Mouse (Mus musculus): ENCODE results near the gene Car9. TPM values are rescaled to one million over a fixed set of nuclear protein-coding genes. Genes with fewer than 3 reads are reported as not detected.
"Not testable (repeated sequence)": the region's sequence is repeated elsewhere in the genome, so short reads cannot be mapped to it uniquely, and the experiment has no call there.

Gene Car9
- polyA plus RNA-seq, 1 experiment: 36.6 TPM

GRCm38 (mm10) chr4:43482591-43482990 lies 24.2 kb upstream of the Car9 start:
- Histone ChIP-seq H3K27me3 (ENCODE audit: control insufficient read depth, insufficient read depth, low read length) (no peaks in the 10 kb centered on the region), H3K36me3 (ENCODE audit: control insufficient read depth, insufficient read depth, low read length) (no peaks in the 10 kb centered on the region), H3K4me1 (ENCODE audit: control insufficient read depth, insufficient read depth, insufficient read length, low read length) (peaks cover 18% of the 10 kb centered on the region), H3K4me3 (ENCODE audit: low read depth, low read length) (peak overlapping the region; percentile 50), H3K27ac (ENCODE audit: insufficient read depth, low read depth, low read length) (no peak overlapping the region)
- WGBS: 74% methylated on average over 10 of the region's 10 CpGs
- TF ChIP-seq CTCF (IDR thresholded peaks at IDR 0.05; ENCODE audit: extremely low read depth, insufficient read length, insufficient replicate concordance, low read depth, low read length) (no peak), POLR2A (IDR thresholded peaks at IDR 0.05; ENCODE audit: low read depth, low read length) (no peak)

DNA sequence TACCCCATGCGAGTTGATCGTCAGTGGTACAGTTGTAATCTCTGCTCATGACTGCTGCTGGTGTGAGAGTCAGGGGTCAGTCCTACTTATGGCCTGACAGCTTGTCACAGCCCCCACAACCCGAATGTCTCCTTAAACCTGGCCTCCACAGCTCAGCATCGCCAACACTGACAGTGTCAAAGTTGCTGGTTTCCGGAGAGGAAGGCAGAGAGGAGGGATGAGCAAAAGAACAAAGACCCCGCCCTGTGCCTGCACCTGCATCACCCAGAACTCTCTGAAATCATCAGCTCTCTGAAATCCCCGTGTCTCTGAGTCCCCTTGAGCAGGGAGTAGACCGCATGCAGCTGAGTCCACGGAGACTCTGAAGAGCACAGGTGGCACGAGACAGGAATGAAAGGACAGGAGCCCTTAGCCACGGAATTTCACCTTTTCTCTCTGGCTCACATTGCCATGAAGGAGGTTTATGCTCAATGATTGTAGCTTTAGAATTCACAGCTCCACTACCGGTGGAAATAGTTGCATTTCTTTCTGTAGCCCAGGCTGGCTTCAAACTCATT lies 23.2 kb upstream of the Car9 start, which contains the start of gene Sit1:
TSS of gene Sit1 (minus strand) at position 200 of the 557 bp plus-strand sequence.
- Histone ChIP-seq H3K27ac (ENCODE audit: insufficient read depth, low read depth, low read length) (no peak within 1 kb of the TSS), H3K36me3 (ENCODE audit: control insufficient read depth, insufficient read depth, low read length) (no peaks in the 10 kb centered on the region), H3K27me3 (ENCODE audit: control insufficient read depth, insufficient read depth, low read length) (no peaks in the 10 kb centered on the region), H3K4me3 (ENCODE audit: low read depth, low read length) (peak within 1 kb of the TSS; percentile 50), H3K4me1 (ENCODE audit: control insufficient read depth, insufficient read depth, insufficient read length, low read length) (peaks cover 13% of the 10 kb centered on the region)
- WGBS: 67% methylated on average over 12 of the region's 12 CpGs
- TF ChIP-seq POLR2A (IDR thresholded peaks at IDR 0.05; ENCODE audit: low read depth, low read length) (no peak), CTCF (IDR thresholded peaks at IDR 0.05; ENCODE audit: extremely low read depth, insufficient read length, insufficient replicate concordance, low read depth, low read length) (no peak)

DNA sequence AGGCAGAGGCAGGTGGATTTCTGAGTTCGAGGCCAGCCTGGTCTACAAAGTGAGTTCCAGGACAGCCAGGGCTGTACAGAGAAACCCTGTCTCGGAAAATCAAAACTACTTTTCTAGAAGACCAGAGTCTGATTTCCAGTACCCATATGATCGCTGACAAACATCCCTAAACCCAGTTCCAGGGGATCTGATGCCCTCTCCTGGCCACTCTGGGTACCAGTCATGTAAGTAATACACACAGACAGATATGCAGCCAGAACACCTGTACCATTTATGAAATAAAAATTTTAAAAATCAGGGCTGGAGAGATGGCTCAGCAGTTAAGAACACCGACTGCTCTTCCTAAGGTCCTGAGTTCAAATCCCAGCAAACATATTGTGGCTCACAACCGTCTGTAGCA lies 21.1 kb upstream of the Car9 start:
- H3K27ac ChIP-seq (ENCODE audit: insufficient read depth, low read depth, low read length); H3K36me3 ChIP-seq (ENCODE audit: control insufficient read depth, insufficient read depth, low read length); H3K27me3 ChIP-seq (ENCODE audit: control insufficient read depth, insufficient read depth, low read length); H3K4me3 ChIP-seq (ENCODE audit: low read depth, low read length): not testable (repeated sequence)
- 97% methylated on average over 5 of the region's 5 CpGs for WGBS
- peaks cover 15% of the 10 kb centered on the region for H3K4me1 ChIP-seq (ENCODE audit: control insufficient read depth, insufficient read depth, insufficient read length, low read length)

DNA sequence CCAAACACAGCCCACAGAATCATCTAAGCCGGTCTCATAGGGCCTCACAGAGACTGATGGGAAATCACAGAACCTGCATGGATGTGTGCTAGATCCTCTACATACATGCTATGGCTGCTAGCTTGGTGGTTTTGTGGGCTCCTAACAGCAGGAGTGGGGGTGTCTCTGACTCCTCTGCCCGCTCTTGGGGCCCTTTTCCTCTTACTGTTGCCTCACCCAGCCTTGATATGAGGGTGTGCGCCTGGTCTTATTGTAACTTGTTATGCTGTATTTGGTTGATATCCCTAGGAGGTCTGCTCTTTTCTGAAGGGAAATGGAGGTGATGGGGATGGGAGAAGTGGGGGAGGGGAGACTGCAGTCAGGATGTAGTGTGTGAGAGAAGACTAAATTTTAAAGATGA lies 17.2 kb upstream of the Car9 start:
- H3K27me3 ChIP-seq (ENCODE audit: control insufficient read depth, insufficient read depth, low read length): no peaks in the 10 kb centered on the region
- no peak overlapping the region for H3K4me3 ChIP-seq (ENCODE audit: low read depth, low read length)
- H3K27ac ChIP-seq (ENCODE audit: insufficient read depth, low read depth, low read length): no peak overlapping the region
- 94% methylated on average over 3 of the region's 3 CpGs for WGBS
- peaks cover 3% of the 10 kb centered on the region; the same call in 1 of the 2 replicates for H3K4me1 ChIP-seq (ENCODE audit: control insufficient read depth, insufficient read depth, insufficient read length, low read length)
- H3K36me3 ChIP-seq (ENCODE audit: control insufficient read depth, insufficient read depth, low read length): no peaks in the 10 kb centered on the region
- no peak for TF ChIP-seq CTCF (IDR thresholded peaks at IDR 0.05; ENCODE audit: extremely low read depth, insufficient read length, insufficient replicate concordance, low read depth, low read length)
- no peak for TF ChIP-seq POLR2A (IDR thresholded peaks at IDR 0.05; ENCODE audit: low read depth, low read length)

GRCm38 (mm10) chr4:43490801-43491200 lies 16.0 kb upstream of the Car9 start:
- TF ChIP-seq CTCF (IDR thresholded peaks at IDR 0.05; ENCODE audit: extremely low read depth, insufficient read length, insufficient replicate concordance, low read depth, low read length) (no peak), POLR2A (IDR thresholded peaks at IDR 0.05; ENCODE audit: low read depth, low read length) (no peak)
- Histone ChIP-seq H3K4me1 (ENCODE audit: control insufficient read depth, insufficient read depth, insufficient read length, low read length) (peaks cover 3% of the 10 kb centered on the region; the same call in 1 of the 2 replicates), H3K27me3 (ENCODE audit: control insufficient read depth, insufficient read depth, low read length) (no peaks in the 10 kb centered on the region), H3K27ac (ENCODE audit: insufficient read depth, low read depth, low read length) (peak overlapping the region; percentile 90), H3K4me3 (ENCODE audit: low read depth, low read length) (no peak overlapping the region), H3K36me3 (ENCODE audit: control insufficient read depth, insufficient read depth, low read length) (peaks cover 2% of the 10 kb centered on the region; the same call in 1 of the 2 replicates)
- WGBS: 23% methylated on average over 5 of the region's 5 CpGs

GRCm38 (mm10) chr4:43492101-43492820 lies 14.5 kb upstream of the Car9 start:
- WGBS: 17% methylated on average over 12 of the region's 12 CpGs
- TF ChIP-seq CTCF (IDR thresholded peaks at IDR 0.05; ENCODE audit: extremely low read depth, insufficient read length, insufficient replicate concordance, low read depth, low read length): 0 out of 2 replicates have a peak, but pooled peaks have one; percentile 18
- TF ChIP-seq POLR2A (IDR thresholded peaks at IDR 0.05; ENCODE audit: low read depth, low read length): no peak
- peak overlapping the region; percentile 44 for H3K4me3 ChIP-seq (ENCODE audit: low read depth, low read length)
- H3K27me3 ChIP-seq (ENCODE audit: control insufficient read depth, insufficient read depth, low read length): no peaks in the 10 kb centered on the region
- peaks cover 6% of the 10 kb centered on the region for H3K4me1 ChIP-seq (ENCODE audit: control insufficient read depth, insufficient read depth, insufficient read length, low read length)
- H3K27ac ChIP-seq (ENCODE audit: insufficient read depth, low read depth, low read length): peak overlapping the region; percentile 28; the same call in 1 of the 2 replicates
- peaks cover 8% of the 10 kb centered on the region; the same call in 1 of the 2 replicates for H3K36me3 ChIP-seq (ENCODE audit: control insufficient read depth, insufficient read depth, low read length)

DNA sequence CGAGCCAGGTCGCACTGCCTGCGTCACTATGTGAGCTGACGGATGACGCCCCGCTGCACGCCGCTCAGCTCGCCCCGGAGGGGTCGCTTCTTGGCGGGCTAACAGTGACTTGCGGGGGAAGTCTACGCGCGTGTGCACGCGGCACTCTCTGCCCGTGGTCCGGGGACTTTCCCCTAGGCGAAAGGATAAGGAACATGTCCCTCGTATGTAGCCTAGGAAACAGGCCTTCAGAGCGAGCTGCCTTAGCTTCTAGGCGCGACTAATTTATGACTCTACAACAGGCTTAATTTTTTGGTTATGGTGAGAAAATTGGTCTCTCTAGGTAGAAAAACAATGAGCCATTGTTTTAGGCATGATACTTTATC lies 14.0 kb upstream of the Car9 start, which contains the start of gene Ccdc107:
TSS of gene Ccdc107 (plus strand) at position 80 of the 365 bp plus-strand sequence.
- Histone ChIP-seq H3K27ac (ENCODE audit: insufficient read depth, low read depth, low read length) (peak within 1 kb of the TSS; percentile 47), H3K4me3 (ENCODE audit: low read depth, low read length) (peak within 1 kb of the TSS; percentile 90), H3K27me3 (ENCODE audit: control insufficient read depth, insufficient read depth, low read length) (no peaks in the 10 kb centered on the region), H3K4me1 (ENCODE audit: control insufficient read depth, insufficient read depth, insufficient read length, low read length) (peaks cover 10% of the 10 kb centered on the region), H3K36me3 (ENCODE audit: control insufficient read depth, insufficient read depth, low read length) (peaks cover 8% of the 10 kb centered on the region; the same call in 1 of the 2 replicates)
- whole genome bisulfite sequencing: under 1% methylated on average over 25 of the region's 25 CpGs
- TF ChIP-seq CTCF (IDR thresholded peaks at IDR 0.05; ENCODE audit: extremely low read depth, insufficient read length, insufficient replicate concordance, low read depth, low read length): no peak
- no peak for TF ChIP-seq POLR2A (IDR thresholded peaks at IDR 0.05; ENCODE audit: low read depth, low read length)

Data from small intestine, adult 2 months (tissue).